Mouse (Mus musculus) liver, embryonic 12.5 days (tissue): ENCODE measurements around the gene Eif4a3. TPM values are rescaled to one million over a fixed set of nuclear protein-coding genes. Genes with fewer than 3 reads are reported as not detected.
"Not testable (repeated sequence)": the region's sequence is repeated elsewhere in the genome, so short reads cannot be mapped to it uniquely, and the experiment has no call there.

Experiments used
- ATAC-seq: fragments of 200-750 bp; cut with Nextera tagmentation; 2 replicates; pipeline ENCODE4 v1.8.0; 2017; ENCODE audit warnings: moderate number of reproducible peaks, mild to moderate bottlenecking, moderate library complexity
- H3K27ac ChIP-seq: fragments of 300-500 bp; sonication (generic); 2 replicates; pipeline ENCODE4 v1.5.1; 2016; ENCODE audit warnings: mild to moderate bottlenecking
- H3K27me3 ChIP-seq: fragments of 300-500 bp; sonication (generic); replicated peaks from 2 replicates; pipeline ENCODE4 v1.6.1; 2016; ENCODE audit warnings: mild to moderate bottlenecking, moderate library complexity
- H3K36me3 ChIP-seq: fragments of 300-500 bp; sonication (generic); 2 replicates; pipeline ENCODE4 v1.6.1; 2016; ENCODE audit warnings: mild to moderate bottlenecking, moderate library complexity
- H3K4me1 ChIP-seq: fragments of 300-500 bp; sonication (generic); 2 replicates; pipeline ENCODE4 v1.6.1; 2016
- H3K4me2 ChIP-seq: fragments of 300-500 bp; sonication (generic); 2 replicates; pipeline ENCODE4 v1.6.1; 2016; ENCODE audit warnings: mild to moderate bottlenecking, moderate library complexity
- H3K4me3 ChIP-seq: fragments of 300-500 bp; sonication (generic); 2 replicates; pipeline ENCODE4 v1.5.1; 2016; ENCODE audit warnings: mild to moderate bottlenecking, moderate library complexity
- H3K9ac ChIP-seq: fragments of 300-500 bp; sonication (generic); 2 replicates; pipeline ENCODE4 v1.6.1; 2016; ENCODE audit warnings: mild to moderate bottlenecking, moderate library complexity
- H3K9me3 ChIP-seq: fragments of 300-500 bp; sonication (generic); replicated peaks from 2 replicates; pipeline ENCODE4 v1.6.1; 2016; ENCODE audit warnings: mild to moderate bottlenecking, moderate library complexity
- WGBS: fragments of 180-500 bp; shearing (Covaris S2); methylation state at CpG from one replicate; pipeline ENCODE4 v1.1.7; 2016; ENCODE audit not compliant: insufficient replicate concordance; 5-methylcytosine and 5-hydroxymethylcytosine counted together
- polyA plus RNA-seq: library from polyadenylated mRNA; unstranded; fragments of >200 nt; fragmentation: Nextera tagmentation; extraction: Ambion mirVana; gene quantifications from 2 replicates; pipeline ENCODE4 v1.2.1, GENCODE M21; 2016

Eif4a3 gene
- polyA plus RNA-seq, 1 experiment from 2014 or later: 262 TPM

GRCm38 (mm10) chr11:119287207-119287992 is 12.5 kb downstream of the Eif4a3 start:
- no peaks in the 10 kb centered on the region for H3K9me3 ChIP-seq
- no peak overlapping the region for H3K9ac ChIP-seq
- H3K27me3 ChIP-seq: no peaks in the 10 kb centered on the region
- no peak overlapping the region for H3K4me3 ChIP-seq
- peaks cover 83% of the 10 kb centered on the region for H3K36me3 ChIP-seq
- no peak for ATAC-seq
- H3K4me2 ChIP-seq: no peak overlapping the region
- WGBS: 85% methylated on average over 20 of the region's 20 CpGs
- peak overlapping the region; percentile 20; the same call in 1 of the 2 replicates for H3K27ac ChIP-seq
- H3K4me1 ChIP-seq: no peaks in the 10 kb centered on the region

- Histone ChIP-seq H3K4me1 (no peaks in the 10 kb centered on the region), H3K27me3 (no peaks in the 10 kb centered on the region), H3K36me3 (peaks cover 71% of the 10 kb centered on the region), H3K9ac (no peak overlapping the region), H3K27ac (no peak overlapping the region), H3K4me2 (no peak overlapping the region), H3K4me3 (no peak overlapping the region), H3K9me3 (no peaks in the 10 kb centered on the region)
- WGBS: 75% methylated on average over 9 of the region's 9 CpGs
- ATAC-seq: no peak
These were observed 13.9 kb downstream of the Eif4a3 start for GRCm38 (mm10) chr11:119285791-119286527.

GRCm38 (mm10) chr11:119281030-119281429 is 18.9 kb downstream of the Eif4a3 start:
- no peak for ATAC-seq
- no peaks in the 10 kb centered on the region for H3K4me1 ChIP-seq
- H3K27me3 ChIP-seq: no peaks in the 10 kb centered on the region
- no peak overlapping the region for H3K27ac ChIP-seq
- WGBS: 76% methylated on average over 15 of the region's 15 CpGs
- peaks cover 38% of the 10 kb centered on the region for H3K36me3 ChIP-seq
- no peak overlapping the region for H3K4me2 ChIP-seq
- H3K9me3 ChIP-seq: no peaks in the 10 kb centered on the region
- H3K9ac ChIP-seq: no peak overlapping the region
- H3K4me3 ChIP-seq: no peak overlapping the region

- ATAC-seq: peak; percentile 31; the same call in 1 of the 2 replicates
- H3K9me3 ChIP-seq: no peaks in the 10 kb centered on the region
- 79% methylated on average over 8 of the region's 8 CpGs for WGBS
- H3K27ac ChIP-seq: peak overlapping the region; percentile 22; the same call in 1 of the 2 replicates
- no peak overlapping the region for H3K4me3 ChIP-seq
- H3K36me3 ChIP-seq: peaks cover 56% of the 10 kb centered on the region
- H3K4me1 ChIP-seq: peaks cover 24% of the 10 kb centered on the region
- H3K27me3 ChIP-seq: no peaks in the 10 kb centered on the region
- no peak overlapping the region for H3K4me2 ChIP-seq
- H3K9ac ChIP-seq: no peak overlapping the region
These were observed 26.5 kb downstream of the Eif4a3 start for GRCm38 (mm10) chr11:119273186-119273930.

- not testable (repeated sequence) for ATAC-seq, H3K9me3 ChIP-seq, H3K27me3 ChIP-seq, H3K4me3 ChIP-seq, H3K9ac ChIP-seq, H3K27ac ChIP-seq, H3K4me2 ChIP-seq
- 54% methylated on average over 3 of the region's 3 CpGs for WGBS
- Histone ChIP-seq H3K36me3 (peaks cover 56% of the 10 kb centered on the region), H3K4me1 (peaks cover 30% of the 10 kb centered on the region)
These were observed 27.4 kb downstream of the Eif4a3 start for GRCm38 (mm10) chr11:119272492-119272891.

GRCm38 (mm10) chr11:119268557-119269195 is 31.2 kb downstream of the Eif4a3 start:
- WGBS: 74% methylated on average over 16 of the region's 16 CpGs
- peak overlapping the region; percentile 96 for H3K4me2 ChIP-seq
- no peak for ATAC-seq
- H3K9me3 ChIP-seq: no peaks in the 10 kb centered on the region
- H3K27ac ChIP-seq: peak overlapping the region; percentile 66; the same call in 1 of the 2 replicates
- peaks cover 32% of the 10 kb centered on the region for H3K36me3 ChIP-seq
- peak overlapping the region; percentile 74 for H3K4me3 ChIP-seq
- peaks cover 48% of the 10 kb centered on the region for H3K4me1 ChIP-seq
- H3K27me3 ChIP-seq: no peaks in the 10 kb centered on the region
- H3K9ac ChIP-seq: peak overlapping the region; percentile 83

GRCm38 (mm10) chr11:119267768-119268556 is 31.9 kb downstream of the Eif4a3 start, which contains the start of gene Gaa:
Gene Gaa, plus strand, starts transcription at chr11:119267887.
- Histone ChIP-seq H3K27ac (peak within 1 kb of the TSS; percentile 66), H3K4me1 (peaks cover 45% of the 10 kb centered on the region), H3K4me2 (peak within 1 kb of the TSS; percentile 96), H3K4me3 (peak within 1 kb of the TSS; percentile 74), H3K9me3 (no peaks in the 10 kb centered on the region), H3K27me3 (no peaks in the 10 kb centered on the region), H3K9ac (peak within 1 kb of the TSS; percentile 83), H3K36me3 (peaks cover 26% of the 10 kb centered on the region)
- WGBS: 2% methylated on average over 52 of the region's 52 CpGs
- peak; percentile 84 for ATAC-seq

- peak; percentile 28; the same call in 1 of the 2 replicates for ATAC-seq
- Histone ChIP-seq H3K27ac (0 out of 2 replicates have a peak overlapping the region, but pooled peaks have one; percentile 36), H3K4me1 (peaks cover 44% of the 10 kb centered on the region), H3K4me2 (peak overlapping the region; percentile 96), H3K27me3 (no peaks in the 10 kb centered on the region), H3K4me3 (no peak overlapping the region), H3K9me3 (no peaks in the 10 kb centered on the region), H3K9ac (peak overlapping the region; percentile 35; the same call in 1 of the 2 replicates), H3K36me3 (peaks cover 21% of the 10 kb centered on the region)
- WGBS: 44% methylated on average over 6 of the region's 6 CpGs
These were observed 32.6 kb downstream of the Eif4a3 start for GRCm38 (mm10) chr11:119267241-119267674.

GRCm38 (mm10) chr11:119265811-119266210 is 34.1 kb downstream of the Eif4a3 start:
- no peak for ATAC-seq
- Histone ChIP-seq H3K4me1 (peaks cover 44% of the 10 kb centered on the region), H3K9ac (no peak overlapping the region), H3K4me3 (no peak overlapping the region), H3K9me3 (no peaks in the 10 kb centered on the region), H3K27ac (no peak overlapping the region), H3K36me3 (peaks cover 10% of the 10 kb centered on the region; the same call in 1 of the 2 replicates), H3K4me2 (no peak overlapping the region), H3K27me3 (no peaks in the 10 kb centered on the region)
- 55% methylated on average over 7 of the region's 7 CpGs for WGBS

- WGBS: 82% methylated on average over 13 of the region's 13 CpGs
- Histone ChIP-seq H3K4me1 (peaks cover 34% of the 10 kb centered on the region), H3K36me3 (no peaks in the 10 kb centered on the region), H3K9me3 (no peaks in the 10 kb centered on the region), H3K4me2 (no peak overlapping the region), H3K9ac (no peak overlapping the region), H3K27me3 (no peaks in the 10 kb centered on the region), H3K27ac (no peak overlapping the region), H3K4me3 (no peak overlapping the region)
- no peak for ATAC-seq
These were observed 35.5 kb downstream of the Eif4a3 start for GRCm38 (mm10) chr11:119264413-119264812.
